Mouse (Mus musculus): Measurements from ENCODE around the gene Fance.
A peak's percentile ranks its signal among the peaks of the same experiment; 100 is the strongest.
"Not testable (repeated sequence)": the region's sequence is repeated elsewhere in the genome, so short reads cannot be mapped to it uniquely, and the experiment has no call there.

The Fance gene

DNA sequence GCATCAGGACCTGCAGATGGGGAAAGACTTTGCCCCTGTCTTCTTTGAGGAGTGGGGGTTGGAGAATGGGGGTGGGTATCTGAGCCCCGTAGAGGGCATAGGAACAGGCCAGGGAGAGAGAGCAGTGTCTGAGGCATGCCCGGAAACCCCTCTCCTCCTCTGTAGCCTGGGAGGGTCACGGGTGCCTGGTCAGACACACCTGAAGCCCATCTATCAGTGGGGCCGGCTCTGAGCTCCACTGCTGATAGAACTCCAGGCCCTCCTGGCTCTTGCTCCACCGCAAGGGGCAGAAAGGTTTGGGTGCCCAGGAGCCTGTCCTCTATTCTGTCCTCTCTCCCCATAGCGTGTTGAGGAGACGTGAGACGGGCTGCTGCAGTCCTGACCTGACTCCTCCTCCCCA lies 12.4 kb downstream of the Fance start:
- DNase-seq (ENCODE audit: low spot score in 2 of 2): no peak

DNA sequence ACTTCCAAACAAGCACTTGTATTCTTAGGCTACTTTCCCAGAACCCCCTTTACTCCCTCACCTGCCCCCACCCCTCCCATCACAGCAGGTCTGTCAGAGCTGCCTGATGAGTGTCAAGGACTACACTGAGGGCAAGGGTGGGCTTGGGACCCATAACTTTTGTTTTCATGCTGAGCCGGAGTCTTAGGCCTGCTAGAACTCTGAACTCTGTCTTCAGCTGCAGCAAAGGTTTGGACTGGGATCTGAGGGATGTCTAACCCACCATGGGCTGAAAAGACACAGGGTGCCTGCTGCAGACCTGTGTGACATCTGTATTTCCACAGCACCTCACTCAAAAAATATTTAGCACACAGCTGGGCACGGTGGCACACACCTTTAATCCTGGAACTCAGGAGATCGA lies 13.6 kb downstream of the Fance start:
- no peak for DNase-seq (ENCODE audit: low spot score in 2 of 2)

DNA sequence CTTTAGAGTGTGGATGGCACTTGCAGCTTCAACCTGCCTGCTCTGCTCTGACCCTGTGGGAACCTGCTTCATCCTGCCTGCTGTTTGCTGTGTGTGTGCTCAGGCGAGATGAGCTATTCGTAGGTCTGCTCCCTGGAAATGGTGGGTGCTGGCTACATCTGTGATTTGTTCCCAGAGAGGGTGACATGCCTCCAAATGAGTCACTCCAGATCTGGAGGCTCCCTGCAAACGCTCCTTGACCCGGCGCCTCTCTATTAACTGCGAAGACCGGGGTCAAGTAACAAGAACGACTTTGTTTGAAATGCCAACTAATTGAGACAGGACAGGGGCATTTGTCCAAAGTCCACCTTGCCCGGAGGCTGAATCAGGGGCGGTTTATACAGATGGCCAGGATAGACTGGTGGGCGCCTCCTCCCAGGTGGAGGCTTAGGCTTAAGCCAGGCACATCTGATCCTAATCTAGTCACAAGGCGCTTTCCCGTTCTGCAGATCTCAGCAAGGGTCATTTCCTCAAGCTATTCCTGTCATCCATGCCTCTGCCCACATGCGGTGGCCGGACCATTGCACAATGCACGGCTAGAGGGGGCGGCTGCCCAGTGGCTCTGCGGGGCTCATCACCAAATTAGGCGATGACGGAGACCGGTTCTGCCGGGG lies 14.5 kb downstream of the Fance start:
- no peak for DNase-seq (ENCODE audit: low spot score in 2 of 2)

DNA sequence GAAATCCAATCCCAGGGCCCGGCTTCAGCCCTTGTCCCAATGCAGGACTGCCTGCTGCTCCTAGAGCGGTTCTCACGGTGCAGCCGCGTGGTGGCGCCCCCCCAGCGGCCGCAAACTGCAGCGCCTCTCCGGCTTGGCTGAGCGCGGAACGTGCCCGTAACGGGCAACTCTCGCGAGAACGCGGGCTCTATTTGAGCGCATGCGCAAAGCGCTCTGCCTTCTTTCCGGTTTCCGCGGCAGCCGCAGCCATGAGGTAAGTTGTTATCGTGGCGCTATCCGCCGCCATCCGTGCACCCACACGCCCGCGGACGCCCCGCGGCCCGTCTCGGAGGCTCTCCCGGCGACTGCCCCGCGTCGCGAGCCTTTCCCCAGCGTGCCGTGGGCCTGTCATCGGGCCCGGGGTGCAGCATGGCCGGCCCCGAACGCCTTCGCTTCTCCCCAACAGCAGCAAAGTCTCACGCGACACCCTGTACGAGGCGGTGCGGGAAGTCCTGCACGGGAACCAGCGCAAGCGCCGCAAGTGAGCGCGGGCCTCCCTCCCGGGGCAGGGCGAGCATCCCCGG lies 15.1 kb downstream of the Fance start, which contains the start of gene Rpl10a:
Rpl10a (plus strand) TSS at position 106 of the 563 bp plus-strand sequence.
- peak; percentile 93 to 96 for DNase-seq (ENCODE audit: low spot score in 2 of 2)

DNA sequence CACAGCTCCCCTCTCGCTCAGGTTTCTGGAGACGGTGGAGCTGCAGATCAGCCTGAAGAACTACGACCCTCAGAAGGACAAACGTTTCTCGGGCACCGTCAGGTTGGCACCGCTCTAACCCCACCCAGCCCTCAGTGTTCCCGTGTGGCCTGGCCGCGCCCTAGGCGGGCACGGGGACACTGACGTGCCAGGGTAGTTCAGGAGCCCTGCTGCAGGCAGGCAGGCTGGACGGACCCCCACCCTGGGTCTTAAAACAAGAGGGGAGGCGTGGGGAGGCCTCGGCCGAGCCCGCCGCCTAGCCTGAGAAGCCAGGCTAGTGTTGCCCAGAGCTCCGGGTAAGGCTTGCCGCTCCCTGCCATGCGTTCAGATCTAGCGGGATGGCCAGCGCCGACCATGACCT lies 15.6 kb downstream of the Fance start:
- no peak for DNase-seq (ENCODE audit: low spot score in 2 of 2)

DNA sequence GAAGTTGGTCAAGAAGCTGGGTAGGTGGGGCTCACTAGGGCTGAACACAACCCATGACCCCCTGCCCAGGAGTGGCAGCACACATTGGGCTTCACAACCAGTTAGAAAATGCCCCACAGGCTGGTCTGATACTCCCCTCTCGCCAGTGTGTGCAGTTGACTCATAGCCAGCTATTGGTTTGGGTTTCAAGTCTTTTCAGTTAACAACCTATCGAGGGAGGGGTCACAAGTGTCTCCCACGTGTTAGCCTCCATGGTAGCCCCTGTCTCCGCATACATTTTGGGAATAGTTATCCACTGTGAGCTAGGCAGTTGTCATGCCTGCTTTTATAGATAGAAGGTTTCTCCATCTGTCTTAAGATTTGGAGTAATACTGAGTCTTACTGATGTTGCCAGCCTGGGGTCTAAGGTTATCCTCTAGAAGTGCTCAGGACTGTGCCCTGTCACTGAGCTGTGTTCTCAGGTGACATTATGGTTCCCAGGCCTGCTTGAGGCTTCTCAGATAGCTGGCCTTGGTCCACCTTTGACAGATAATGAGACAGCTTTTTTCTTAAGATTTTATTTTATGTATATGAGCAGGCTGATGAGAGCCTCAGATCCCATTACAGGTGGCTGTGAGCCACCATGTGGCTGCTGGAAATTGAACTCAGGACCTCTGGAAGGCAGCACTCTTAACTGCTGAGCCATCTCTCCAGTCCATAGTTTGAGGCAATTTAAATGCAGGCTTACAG lies 16.3 kb downstream of the Fance start:
- DNase-seq (ENCODE audit: low spot score in 2 of 2): no peak

DNA sequence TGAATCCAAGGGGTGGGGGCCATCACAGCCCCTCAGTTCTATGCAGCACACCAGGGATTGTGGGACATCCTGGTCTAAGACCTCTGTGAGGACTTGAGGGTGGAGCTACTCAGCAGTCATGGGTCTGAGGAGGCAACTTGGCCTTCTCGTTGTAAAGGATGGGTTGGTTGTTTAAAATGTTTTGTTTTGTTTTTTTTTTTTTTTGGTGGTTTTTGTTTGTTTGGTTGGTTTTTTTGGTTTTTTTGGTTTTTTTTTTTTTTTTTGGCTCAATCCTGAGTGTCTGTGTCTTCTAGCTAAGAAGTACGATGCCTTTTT lies 16.9 kb downstream of the Fance start:
- no peak for DNase-seq (ENCODE audit: low spot score in 2 of 2)

DNA sequence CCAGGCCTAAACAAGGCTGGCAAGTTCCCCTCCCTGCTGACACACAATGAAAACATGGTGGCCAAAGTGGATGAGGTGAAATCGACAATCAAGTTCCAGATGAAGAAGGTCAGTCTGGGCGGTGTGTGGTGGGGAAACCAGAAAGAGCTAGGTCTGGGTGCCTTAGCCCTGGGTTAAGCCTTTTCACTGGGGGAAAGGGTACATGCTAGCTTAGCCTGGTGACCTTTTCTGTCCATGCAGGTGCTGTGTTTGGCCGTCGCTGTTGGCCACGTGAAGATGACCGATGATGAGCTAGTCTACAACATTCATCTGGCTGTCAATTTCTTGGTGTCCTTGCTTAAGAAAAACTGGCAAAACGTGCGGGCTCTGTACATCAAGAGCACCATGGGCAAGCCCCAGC lies 17.3 kb downstream of the Fance start:
- DNase-seq (ENCODE audit: low spot score in 2 of 2): not testable (repeated sequence)

DNA sequence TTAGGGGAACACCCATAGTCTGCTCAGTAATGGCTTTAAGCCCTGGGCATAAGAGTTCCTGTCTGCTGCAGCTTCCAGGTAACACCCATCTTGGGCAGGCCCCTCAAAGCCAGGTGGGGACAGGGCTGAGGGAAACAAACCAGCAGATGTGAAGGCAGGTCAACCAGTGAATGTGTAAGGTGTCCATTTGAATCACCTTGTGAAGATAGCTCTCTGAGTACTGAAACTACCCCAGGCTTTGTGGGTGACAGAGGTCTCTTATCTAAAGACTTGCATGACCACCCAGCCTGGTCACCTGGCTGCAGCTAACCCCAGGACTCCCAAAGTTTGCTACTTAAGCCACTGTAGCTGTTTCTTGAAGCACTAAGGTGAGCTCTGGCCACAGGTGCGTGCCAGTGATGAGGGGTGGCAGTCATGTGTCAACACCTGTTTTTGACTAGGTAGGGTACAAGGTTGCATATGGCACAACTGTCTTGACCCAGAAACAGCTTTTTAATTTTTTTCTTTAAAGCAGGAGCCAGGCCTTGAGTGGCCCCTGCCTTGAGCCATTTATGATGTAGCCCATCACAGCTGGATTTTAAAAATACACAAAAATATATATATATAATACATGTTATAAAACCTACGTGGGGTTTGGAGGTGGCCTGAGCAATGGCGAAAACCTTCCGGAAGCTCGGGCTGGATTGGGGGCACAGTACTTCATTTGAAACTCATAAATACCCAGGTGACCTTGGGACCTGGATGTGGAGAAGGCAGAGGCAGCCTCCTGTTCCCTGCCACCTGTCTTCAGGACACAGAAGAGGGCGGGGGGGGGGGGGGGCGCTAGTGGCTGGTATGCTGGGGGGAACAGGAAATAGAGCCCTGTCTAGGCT lies 18.2 kb downstream of the Fance start:
- no peak for DNase-seq (ENCODE audit: low spot score in 2 of 2)

DNA sequence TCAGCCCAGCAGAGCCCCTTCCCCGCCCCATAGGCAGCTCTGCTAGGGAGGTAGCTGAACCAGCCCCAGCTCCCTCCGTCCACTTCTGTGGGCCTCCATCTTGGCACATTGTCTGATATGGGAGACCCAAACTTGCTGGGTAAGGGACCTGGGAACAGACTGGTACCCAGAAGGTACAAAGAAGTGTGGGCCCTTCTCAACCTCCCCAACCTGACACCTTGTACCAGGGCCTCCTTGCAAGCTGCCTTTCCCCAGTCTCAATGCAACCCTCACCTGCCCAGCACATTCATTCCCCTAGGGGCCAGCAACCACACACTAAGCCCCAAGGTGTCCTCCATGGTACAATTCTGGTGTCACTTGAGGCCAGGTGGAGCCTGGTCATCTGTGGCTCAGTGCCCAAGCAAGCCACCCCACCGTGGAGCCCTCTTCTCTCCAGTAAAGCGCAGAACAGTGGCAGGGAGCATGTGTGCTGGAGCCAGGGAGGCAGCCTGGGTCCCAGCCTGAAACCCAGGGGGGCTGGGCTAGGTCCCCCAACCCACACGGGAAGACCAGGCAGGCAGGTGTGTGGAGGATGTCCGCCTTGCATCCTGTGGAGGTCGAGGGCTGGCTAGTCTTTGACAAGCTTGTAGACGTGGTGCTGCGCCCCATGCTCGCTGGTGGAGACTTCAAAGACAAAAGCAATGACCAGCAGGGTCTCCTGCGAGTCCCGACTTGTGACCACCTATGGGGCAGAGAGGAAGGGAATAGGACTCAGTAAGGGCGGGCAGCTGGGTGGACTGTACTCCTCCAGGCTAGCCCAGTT lies 19.0 kb downstream of the Fance start:
- no peak for DNase-seq (ENCODE audit: low spot score in 2 of 2)

DNA sequence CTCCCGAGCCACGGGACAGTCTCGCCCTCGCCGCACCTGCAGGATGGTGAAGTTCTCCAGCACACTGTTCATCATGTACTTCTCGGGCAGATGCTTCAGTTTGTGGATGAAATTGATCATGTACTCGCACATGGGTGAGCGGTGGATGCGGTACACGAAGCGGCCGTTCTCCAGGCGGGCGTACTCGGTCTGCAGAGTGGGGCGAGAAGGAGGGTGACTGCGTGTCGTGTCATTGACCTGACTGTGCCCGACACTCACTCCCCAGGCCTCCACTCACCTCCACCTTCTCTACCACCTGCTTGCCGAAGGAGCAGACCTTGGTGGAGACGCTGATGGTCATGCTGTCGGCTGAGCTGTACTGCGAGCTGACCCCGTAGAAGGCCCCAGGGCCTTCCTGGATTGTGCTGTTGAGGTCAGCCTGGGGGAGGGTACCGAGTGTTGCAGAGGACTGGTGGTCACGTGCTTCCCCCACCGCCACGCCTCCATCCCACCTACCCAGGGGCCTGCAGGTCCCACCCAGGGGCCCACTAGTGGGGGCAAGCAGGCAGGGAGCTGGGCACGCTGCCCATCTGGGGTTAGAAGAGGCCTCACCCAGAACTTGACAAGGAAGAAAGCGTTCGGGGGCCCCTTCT lies 19.7 kb downstream of the Fance start:
- DNase-seq (ENCODE audit: low spot score in 2 of 2): no peak

DNA sequence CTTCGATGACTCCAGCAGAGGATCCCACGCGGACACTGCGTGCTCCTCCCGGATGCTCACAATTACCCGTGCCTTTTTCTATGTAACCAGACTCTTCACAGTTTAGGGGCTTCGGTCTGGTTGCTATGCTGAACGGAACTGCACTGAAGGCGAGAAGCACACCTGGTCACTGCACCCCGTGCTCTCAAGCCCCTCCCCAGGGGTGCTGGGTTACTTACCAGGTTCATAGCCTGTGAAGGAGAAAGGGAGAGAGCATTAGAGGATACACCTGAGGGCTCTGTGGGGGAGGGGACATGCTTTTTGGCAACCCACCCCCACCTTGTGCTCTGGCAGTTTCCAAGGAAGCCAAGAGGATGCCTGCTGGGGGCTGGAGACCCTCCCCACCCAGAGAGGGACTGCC lies 21.9 kb downstream of the Fance start:
- DNase-seq (ENCODE audit: low spot score in 2 of 2): no peak

DNA sequence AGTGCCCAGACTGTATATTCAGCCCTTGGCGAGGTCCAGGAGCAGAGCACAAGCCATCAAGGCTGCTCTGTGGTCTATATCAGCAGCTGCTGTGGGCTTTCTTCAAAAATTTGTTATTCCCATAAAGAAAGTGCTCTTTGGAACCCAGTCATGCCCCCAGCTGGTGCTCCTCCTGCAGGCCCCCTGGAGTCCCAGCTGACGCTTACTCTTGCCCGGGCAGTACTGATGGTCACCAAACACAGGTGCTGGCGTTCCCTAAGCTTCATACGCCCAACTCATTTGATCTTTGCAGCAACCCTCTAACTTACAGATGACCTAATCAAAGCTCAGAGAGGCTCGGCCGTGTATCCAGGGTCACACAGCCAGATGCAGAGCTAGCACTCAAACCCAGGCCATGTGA lies 24.2 kb downstream of the Fance start:
- no peak for DNase-seq (ENCODE audit: low spot score in 2 of 2)

DNA sequence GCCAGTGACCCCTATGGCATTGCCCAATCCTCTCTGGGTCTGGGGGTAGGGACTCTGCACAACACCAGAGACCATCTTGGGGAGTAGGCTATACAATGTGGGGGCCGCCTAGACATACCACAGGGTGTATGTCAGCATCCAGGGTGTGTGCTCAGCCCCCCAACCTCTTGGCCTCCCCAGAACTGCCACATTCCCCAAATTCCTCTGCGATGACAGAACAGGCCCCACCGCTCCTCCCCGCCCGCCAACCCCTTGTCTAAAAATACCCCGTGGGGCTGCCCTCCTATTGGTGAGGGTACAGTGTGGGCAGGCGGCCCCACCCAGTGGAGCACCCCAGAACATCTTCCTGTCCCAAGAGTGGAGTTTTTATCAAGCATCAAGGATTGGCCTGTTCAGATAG lies 27.3 kb downstream of the Fance start:
- DNase-seq (ENCODE audit: low spot score in 2 of 2): no peak

DNA sequence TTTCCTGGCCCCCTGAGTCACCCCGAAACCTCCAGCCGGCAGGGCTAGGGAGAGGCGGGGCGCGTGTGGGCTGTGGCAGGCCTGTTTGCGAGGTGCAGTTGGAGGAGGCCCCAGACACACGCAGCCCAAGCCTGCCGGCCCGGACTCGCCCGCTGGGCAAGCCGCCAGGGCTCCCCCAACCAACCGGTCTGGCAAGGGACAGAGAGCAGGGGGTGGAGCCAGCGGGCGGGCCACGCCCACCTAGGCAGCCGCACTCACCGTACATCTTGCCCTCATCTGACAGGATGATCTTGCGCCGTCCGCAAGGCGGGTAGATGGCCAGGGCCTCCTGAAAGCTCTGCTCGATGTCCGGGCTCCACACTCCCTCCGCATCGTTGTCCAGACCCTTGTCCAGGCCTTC lies 27.8 kb downstream of the Fance start:
- DNase-seq (ENCODE audit: low spot score in 2 of 2): peak; percentile 63 to 67

DNA sequence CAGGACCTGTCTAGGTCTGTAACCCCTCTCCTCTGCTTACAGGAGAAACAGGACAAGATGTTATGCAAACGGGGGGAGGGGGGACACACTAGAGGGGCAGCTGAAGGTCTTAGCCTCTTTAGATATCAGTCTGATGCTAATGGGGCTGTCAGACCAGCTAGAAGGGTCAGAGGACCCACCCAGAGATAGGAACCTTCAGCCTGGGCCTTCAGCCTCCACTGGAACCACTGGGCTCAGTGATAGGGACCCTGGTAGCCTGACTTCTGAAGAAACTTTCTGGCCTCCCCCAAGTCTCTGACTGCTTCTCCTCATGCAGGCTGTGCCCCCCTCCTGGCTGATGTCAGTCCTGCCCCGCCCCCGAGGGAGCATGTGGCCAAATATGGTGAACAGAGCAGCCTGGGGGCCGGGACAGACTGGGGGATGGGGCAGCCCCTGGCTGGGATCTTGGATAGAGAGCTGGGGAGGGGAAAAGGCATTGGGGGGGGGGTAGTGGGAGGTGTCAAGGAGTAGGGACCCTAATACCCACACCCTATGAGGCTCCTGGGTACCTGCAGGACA lies 30.8 kb downstream of the Fance start:
- DNase-seq (ENCODE audit: low spot score in 2 of 2): no peak

DNA sequence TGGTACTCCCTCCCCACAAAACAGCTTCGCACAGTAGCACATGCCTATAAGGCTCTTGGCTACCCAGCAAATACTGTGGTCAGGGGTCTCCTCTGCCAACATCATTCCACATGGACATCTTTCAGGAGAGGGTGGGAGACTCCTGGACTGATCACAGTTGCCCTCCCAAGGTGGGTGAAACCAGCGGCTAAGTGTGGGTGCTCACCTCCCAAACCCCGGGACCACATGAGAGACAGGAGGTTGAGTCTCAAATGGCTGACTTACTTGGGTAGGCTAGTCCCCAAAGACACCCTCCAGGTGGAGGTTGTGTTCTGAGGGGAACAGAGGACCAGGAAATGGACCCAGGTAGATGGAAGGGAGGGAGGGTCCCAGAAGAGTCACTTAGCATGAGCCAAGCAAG lies 31.4 kb downstream of the Fance start:
- DNase-seq (ENCODE audit: low spot score in 2 of 2): no peak

DNA sequence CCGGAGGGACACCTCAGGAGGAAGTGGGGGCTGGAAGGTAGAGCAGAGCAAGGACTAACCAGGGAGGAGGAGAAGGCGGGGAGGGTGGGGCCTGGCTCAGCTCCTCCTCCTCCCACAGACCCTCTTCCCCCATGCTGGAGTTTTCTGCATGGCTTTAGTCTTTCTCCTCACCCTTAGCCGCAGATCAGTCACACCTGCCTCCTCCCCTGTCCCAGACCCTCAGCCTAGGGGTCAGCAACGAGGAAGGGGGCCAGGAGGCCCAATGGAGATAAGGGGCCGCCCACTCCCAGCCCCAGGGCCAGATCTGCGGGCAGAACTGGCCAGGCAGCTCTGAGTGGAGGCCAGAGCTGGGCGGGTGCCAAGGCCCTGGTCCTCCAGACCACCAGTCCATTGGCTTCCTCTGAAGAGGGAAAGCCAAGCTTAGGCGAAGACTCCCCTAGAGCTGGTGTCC lies 32.0 kb downstream of the Fance start:
- no peak for DNase-seq (ENCODE audit: low spot score in 2 of 2)

DNA sequence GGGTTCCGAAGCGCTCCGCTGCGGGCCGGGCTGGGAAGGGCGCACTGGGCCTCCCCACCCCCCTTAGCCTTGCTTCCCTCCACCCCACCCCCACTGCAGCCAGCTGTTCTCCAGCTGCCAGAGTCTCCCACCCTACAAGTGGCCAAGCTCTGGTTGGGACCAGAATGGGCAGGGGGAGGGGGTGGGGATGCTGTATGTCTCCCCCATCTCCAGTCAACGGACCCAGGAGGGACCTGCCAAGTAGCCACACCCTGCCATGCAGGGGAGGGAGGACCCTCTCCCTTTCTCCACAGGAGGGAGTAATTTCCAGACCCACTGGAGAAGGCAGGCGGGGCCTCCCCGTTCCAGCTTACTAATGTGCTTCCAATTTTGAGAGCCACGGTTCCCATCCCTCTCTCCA lies 32.6 kb downstream of the Fance start:
- DNase-seq (ENCODE audit: low spot score in 2 of 2): no peak

DNA sequence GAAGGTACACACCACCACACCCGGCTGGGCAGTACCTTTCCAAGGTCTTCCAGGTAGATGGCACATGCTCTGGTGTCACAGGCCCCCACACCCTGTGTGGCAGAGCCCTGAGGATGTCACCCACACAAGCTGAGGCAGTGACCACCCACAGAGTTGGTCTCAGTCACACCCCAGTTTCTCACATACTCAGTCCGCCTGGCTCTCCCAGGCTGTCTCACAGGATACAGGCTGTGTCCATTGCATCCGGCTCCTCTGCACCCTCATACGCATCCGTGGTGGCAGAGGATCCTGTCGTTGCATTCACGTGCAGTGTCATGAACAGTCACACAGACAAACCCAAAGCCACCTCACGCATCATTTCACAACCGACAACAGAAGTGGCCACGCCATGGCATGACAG lies 34.0 kb downstream of the Fance start:
- no peak for DNase-seq (ENCODE audit: low spot score in 2 of 2)

DNA sequence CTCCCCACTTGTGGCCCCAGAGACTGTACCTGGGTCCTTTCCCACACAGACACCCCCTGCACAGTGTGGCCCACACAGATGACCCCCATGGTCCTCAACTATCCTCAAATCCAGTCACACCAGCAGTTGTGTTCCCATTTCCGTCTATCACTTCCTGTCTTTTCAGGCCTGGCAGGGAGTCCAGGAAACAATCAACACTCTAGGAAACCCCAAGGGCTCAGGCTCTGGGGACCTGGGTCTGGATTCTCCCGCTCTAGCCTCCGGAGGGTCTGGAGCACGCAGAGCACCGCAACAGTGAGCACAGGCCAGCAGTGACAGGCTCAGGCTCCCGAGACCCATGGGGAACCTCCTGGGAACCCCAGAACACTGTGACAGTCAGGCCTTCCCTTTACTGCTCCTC lies 34.9 kb downstream of the Fance start:
- DNase-seq (ENCODE audit: low spot score in 2 of 2): no peak

All from frontal cortex, postnatal 14 days (tissue).